8 mouse cellular contexts compared by ENCODE assay signal in genomic region chr14:30653943-30654659, GRCm38 (mm10). TPM values are rescaled to one million over a fixed set of nuclear protein-coding genes. Genes with fewer than 3 reads are reported as not detected.
DNase-seq lines count a peak whose midpoint lies in the region; ATAC-seq lines count a peak whose summit lies in the region.

Gene Rft1, plus strand, starts transcription at chr14:30654360.

- H3K27ac ChIP-seq in hindbrain, embryonic 16.5 days (ENCODE audit: low read depth, low read length): peak within 1 kb of the TSS; percentile 88
- peak within 1 kb of the TSS; percentile 54 for H3K27ac ChIP-seq in macrophage

- peaks cover 5% of the 10 kb centered on the region for H3K4me1 ChIP-seq in hindbrain, embryonic 16.5 days (ENCODE audit: control insufficient read depth, insufficient read depth, low read depth, low read length)

- WGBS in hindbrain, embryonic 16.5 days: 2% methylated on average over 38 of the region's 38 CpGs
- 2% methylated on average over 38 of the region's 38 CpGs for WGBS in macrophage (ENCODE audit: missing documents)

- peaks cover 15% of the 10 kb centered on the region; the same call in 1 of the 2 replicates for H3K79me2 ChIP-seq in macrophage (ENCODE audit: inconsistent target)

- peak; percentile 94 for ATAC-seq in hindbrain, embryonic 16.5 days

- peak within 1 kb of the TSS; percentile 89 for H3K4me3 ChIP-seq in hindbrain, embryonic 16.5 days (ENCODE audit: low read length)
- peak within 1 kb of the TSS; percentile 63 for H3K4me3 ChIP-seq in macrophage (ENCODE audit: inconsistent target)

- no peaks in the 10 kb centered on the region for H3K9me3 ChIP-seq in hindbrain, embryonic 16.5 days (ENCODE audit: control insufficient read depth, low read length)

- H3K4me2 ChIP-seq in hindbrain, embryonic 16.5 days (ENCODE audit: low read length): peak within 1 kb of the TSS; percentile 58

- no peaks in the 10 kb centered on the region for H3K27me3 ChIP-seq in hindbrain, embryonic 16.5 days (replicated peaks; ENCODE audit: control insufficient read depth, insufficient read depth, low read length)

- peak within 1 kb of the TSS; percentile 100 for H3K9ac ChIP-seq in hindbrain, embryonic 16.5 days (ENCODE audit: low read depth, low read length)

- peak; percentile 92 for DNase-seq in WW6 (ENCODE audit: low read depth, low spot score)
- DNase-seq in cerebellum, postnatal 4 days (ENCODE audit: low spot score in 2 of 2): peak; percentile 100
- peak; percentile 99 for DNase-seq in gastrocnemius, adult 18-20 months (ENCODE audit: low spot score)
- peak; percentile 98 to 99 for DNase-seq in left cerebral cortex, adult 18-20 months (ENCODE audit: low spot score in 2 of 2)
- DNase-seq in right cerebral cortex, adult 18-20 months: peak; percentile 97
- DNase-seq in urinary bladder, postnatal 10 days (ENCODE audit: low spot score): peak; percentile 98

- no peaks in the 10 kb centered on the region for H3K36me3 ChIP-seq in hindbrain, embryonic 16.5 days (ENCODE audit: control insufficient read depth, insufficient read depth, low read length)
- peaks cover 14% of the 10 kb centered on the region for H3K36me3 ChIP-seq in macrophage (ENCODE audit: inconsistent target)

RNA-seq across cellular contexts. Expression of gene Rft1, which starts in this region (rescaled TPM):
- 1 to 10 TPM; 4.7 to 5.1 TPM for total RNA-seq in gastrocnemius, adult 18-20 months (2021)
- polyA plus RNA-seq in hindbrain, embryonic 16.5 days (2015; fragmentation: Nextera tagmentation; extraction: Ambion mirVana): 9.2 and 10.4 TPM in 2 replicates
- 10 to 100 TPM; 10.0 to 10.4 TPM for total RNA-seq in left cerebral cortex, adult 18-20 months (2021)
- 10 to 100 TPM; 15.0 to 88.5 (median 53.0) TPM for total RNA-seq in macrophage (2018; cell fraction: chromatin; rRNA removed)
- 10 to 100 TPM; 10.8 to 21.9 (median 16.2) TPM for total RNA-seq in macrophage (2018; cell fraction: cytosol; rRNA removed)
- total RNA-seq in macrophage (2018; cell fraction: nucleus; rRNA removed): 10 to 100 TPM; 13.2 to 52.7 (median 28.8) TPM
- polyA plus RNA-seq in macrophage (2018): 11.3 to 19.5 TPM (median 16.6 TPM) in 3 replicates

Comparison
In these comparisons a context has a peak if more than half of its experiments do, and no peak if none do; other contexts are left out.
1. Peak in every context shown above with its lines: DNase-seq, ATAC-seq, H3K4me3 ChIP-seq and H3K27ac ChIP-seq.